Mouse (Mus musculus) cortical plate, adult 2 months (tissue): ENCODE measurements around the gene Add3. TPM values are rescaled to one million over a fixed set of nuclear protein-coding genes. Genes with fewer than 3 reads are reported as not detected.
"Not testable (repeated sequence)": the region's sequence is repeated elsewhere in the genome, so short reads cannot be mapped to it uniquely, and the experiment has no call there.

Experiments
- H3K27ac ChIP-seq: fragments of 200-500 bp; 2 replicates; pipeline ENCODE4 v1.5.1; 2012; ENCODE audit warnings: low read length, control low read depth, inconsistent platforms; ENCODE audit not compliant: insufficient read depth
- H3K4me1 ChIP-seq: fragments of 200-500 bp; 2 replicates; pipeline ENCODE4 v1.6.1; 2011; ENCODE audit warnings: low read length; ENCODE audit not compliant: control insufficient read depth, insufficient read depth
- H3K4me3 ChIP-seq: fragments of 200-500 bp; 2 replicates; pipeline ENCODE4 v1.5.1; 2011; ENCODE audit warnings: mild to moderate bottlenecking, low read length, control low read depth; ENCODE audit not compliant: insufficient read depth
- CTCF ChIP-seq: fragments of 200-500 bp; IDR thresholded peaks from 2 replicates; pipeline ENCODE4 v1.5.1; 2011; ENCODE audit warnings: mild to moderate bottlenecking, control low read depth, low read length; ENCODE audit not compliant: insufficient read depth; ENCODE audit errors: extremely low read depth
- POLR2A ChIP-seq: fragments of 200-500 bp; IDR thresholded peaks from 2 replicates; pipeline ENCODE4 v1.6.1; 2011; ENCODE audit warnings: mild to moderate bottlenecking, low read length, control low read depth; ENCODE audit not compliant: insufficient read depth; ENCODE audit errors: extremely low read depth
- polyA plus RNA-seq: library from polyadenylated mRNA; depleted of rRNA; stranded (reverse); fragments of >200 nt; gene quantifications from 2 replicates; pipeline ENCODE4 v1.2.3, GENCODE M21; 2012

The Add3 gene
- polyA plus RNA-seq, 1 experiment = 76.7 TPM

- no peaks in the 10 kb centered on the region; the same call in 1 of the 2 replicates for H3K4me1 ChIP-seq
- no peak overlapping the region for H3K4me3 ChIP-seq
- TF ChIP-seq CTCF (no peak), POLR2A (no peak)
- H3K27ac ChIP-seq = no peak overlapping the region
Observed at GRCm38 (mm10) chr19:53202116-53202515, 61.9 kb downstream of the Add3 start.

DNA sequence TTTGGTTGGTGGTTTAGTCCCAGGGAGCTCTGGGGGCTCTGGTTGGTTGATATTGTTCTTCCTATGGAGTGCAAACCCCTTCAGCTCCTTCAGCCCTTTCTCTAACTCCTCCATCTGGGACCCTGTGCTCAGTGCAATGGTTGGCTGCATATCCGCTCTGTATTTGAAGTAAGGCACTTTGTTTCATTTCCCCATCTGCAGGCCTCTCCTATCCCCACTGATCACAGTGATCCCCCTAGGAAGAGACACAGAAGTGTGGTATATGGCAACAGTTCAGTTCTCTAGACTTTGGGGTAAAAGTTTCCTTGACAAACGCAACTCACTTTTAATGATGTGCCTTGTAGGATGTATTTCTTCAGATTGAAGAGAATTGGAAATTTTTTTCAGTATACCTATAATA lies 66.7 kb downstream of the Add3 start:
- no peak overlapping the region for H3K27ac ChIP-seq
- no peaks in the 10 kb centered on the region; the same call in none of the 2 replicates for H3K4me1 ChIP-seq
- no peak overlapping the region for H3K4me3 ChIP-seq
- TF ChIP-seq POLR2A = no peak
- no peak for TF ChIP-seq CTCF

DNA sequence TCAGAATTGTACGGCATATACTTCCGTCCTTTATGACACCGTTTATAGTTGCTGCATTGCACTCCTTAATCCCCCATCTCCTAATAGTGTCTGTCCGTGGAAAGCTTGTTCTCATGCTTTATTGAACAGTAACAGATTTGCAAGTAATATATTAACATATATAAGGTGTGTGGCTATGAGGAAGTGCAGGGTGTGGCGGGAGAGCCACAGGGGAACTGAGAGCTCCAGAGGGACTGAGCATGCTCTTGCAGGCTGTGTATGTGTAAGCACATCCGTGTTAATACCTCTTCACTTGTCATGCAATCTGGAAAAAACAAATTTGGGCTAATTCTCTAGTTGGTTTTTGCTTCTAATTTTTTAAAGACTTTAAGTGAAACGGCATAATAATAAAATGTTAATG lies 68.6 kb downstream of the Add3 start:
- no peak overlapping the region for H3K27ac ChIP-seq
- no peaks in the 10 kb centered on the region; the same call in none of the 2 replicates for H3K4me1 ChIP-seq
- TF ChIP-seq POLR2A (no peak), CTCF (no peak)
- H3K4me3 ChIP-seq = no peak overlapping the region

DNA sequence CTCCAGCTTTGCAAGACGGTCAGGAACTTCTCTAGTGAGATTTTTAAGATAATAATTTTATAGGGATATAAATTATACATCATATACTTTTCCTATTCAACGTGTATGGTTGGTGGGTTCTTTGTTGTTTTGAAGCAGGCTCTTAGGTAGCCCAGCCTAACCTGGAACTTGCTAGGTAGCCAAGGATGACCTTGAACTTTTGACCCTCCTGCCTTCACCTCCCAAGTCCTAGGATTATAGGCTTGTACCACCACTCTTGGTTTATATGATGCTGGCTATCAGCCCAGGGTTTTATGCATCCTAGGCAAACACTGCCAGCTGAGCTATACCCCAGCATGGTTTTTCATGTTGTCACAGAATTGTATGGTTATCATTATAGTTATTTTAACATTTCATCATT lies 70.0 kb downstream of the Add3 start:
- Histone ChIP-seq H3K27ac (no peak overlapping the region), H3K4me3 (no peak overlapping the region), H3K4me1 (no peaks in the 10 kb centered on the region; the same call in none of the 2 replicates)
- no peak for TF ChIP-seq CTCF
- no peak for TF ChIP-seq POLR2A

- H3K27ac ChIP-seq = no peak overlapping the region
- TF ChIP-seq POLR2A = no peak
- no peak for TF ChIP-seq CTCF
- no peaks in the 10 kb centered on the region for H3K4me1 ChIP-seq
- H3K4me3 ChIP-seq = no peak overlapping the region
Observed at GRCm38 (mm10) chr19:53215352-53215751, 75.1 kb downstream of the Add3 start.

GRCm38 (mm10) chr19:53216761-53217538 lies 76.7 kb downstream of the Add3 start:
- H3K27ac ChIP-seq = no peak overlapping the region
- H3K4me3 ChIP-seq = no peak overlapping the region
- TF ChIP-seq CTCF (no peak), POLR2A (no peak)
- H3K4me1 ChIP-seq = no peaks in the 10 kb centered on the region

DNA sequence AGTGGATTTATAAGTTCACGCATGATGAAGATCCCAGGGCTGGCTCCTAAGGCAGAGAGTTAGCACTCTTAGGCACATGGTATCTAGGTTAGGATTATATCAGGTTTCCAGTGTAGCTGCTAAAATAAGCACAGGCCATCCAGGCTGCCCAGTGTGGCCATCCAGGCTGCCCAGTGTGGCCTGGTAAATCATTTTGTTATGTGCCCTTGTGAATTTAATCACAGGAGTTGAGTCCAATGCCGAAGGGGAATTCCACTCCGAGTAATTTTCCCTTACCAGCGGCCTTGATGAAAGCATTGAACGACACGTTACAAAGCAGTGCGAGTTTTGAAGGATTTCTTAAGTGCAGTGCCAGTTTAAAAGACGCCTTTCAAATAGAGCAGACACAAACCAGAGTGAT lies 77.6 kb downstream of the Add3 start:
- Histone ChIP-seq H3K4me3 (no peak overlapping the region), H3K4me1 (no peaks in the 10 kb centered on the region), H3K27ac (no peak overlapping the region)
- TF ChIP-seq POLR2A = no peak
- no peak for TF ChIP-seq CTCF

- TF ChIP-seq POLR2A = no peak
- no peak for TF ChIP-seq CTCF
- H3K4me3 ChIP-seq = no peak overlapping the region
- no peaks in the 10 kb centered on the region for H3K4me1 ChIP-seq
Observed at GRCm38 (mm10) chr19:53219305-53219704, 79.1 kb downstream of the Add3 start.

GRCm38 (mm10) chr19:53221186-53221585 lies 80.9 kb downstream of the Add3 start:
- no peak overlapping the region for H3K27ac ChIP-seq
- no peaks in the 10 kb centered on the region for H3K4me1 ChIP-seq
- H3K4me3 ChIP-seq = no peak overlapping the region
- TF ChIP-seq CTCF (no peak), POLR2A (no peak)

More at GRCm38 (mm10) chr19:53219305-53219704, 79.1 kb downstream of the Add3 start:
- H3K27ac ChIP-seq = no peak overlapping the region

DNA sequence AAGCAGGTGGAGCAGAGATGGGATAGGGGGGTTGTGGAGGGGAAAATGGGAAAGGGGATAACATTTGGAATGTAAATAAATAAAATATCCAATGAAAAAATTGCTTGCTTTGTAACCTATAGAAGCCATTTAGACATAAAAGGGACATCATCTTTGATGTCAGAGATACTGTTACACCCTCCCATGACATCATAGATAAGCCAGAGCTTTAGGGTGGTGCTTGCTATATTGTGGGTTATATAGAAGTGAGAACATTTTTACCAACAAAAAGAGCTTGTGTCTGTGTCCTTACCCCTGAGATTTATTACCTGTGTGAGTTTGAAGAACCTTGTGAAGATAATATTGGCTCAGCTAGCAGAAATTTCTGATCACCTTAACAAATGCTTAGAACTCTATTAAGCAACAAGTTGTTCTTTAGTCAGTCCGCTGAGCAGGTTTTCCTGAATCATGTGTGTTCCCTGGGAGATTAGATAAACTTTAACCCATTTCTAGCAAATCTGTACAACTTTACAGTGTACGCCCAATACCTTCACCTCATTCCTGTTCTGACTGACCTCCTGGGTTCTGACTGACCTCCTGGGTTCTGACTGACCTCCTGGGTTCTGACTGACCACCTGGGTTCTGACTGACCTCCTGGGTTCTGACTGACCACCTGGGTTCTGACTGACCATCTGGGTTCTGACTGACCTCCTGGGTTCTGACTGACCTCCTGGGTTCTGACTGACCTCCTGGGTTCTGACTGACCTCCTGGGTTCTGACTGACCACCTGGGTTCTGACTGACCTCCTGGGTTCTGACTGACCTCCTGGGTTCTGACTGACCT lies 85.2 kb downstream of the Add3 start:
- not testable (repeated sequence) for H3K27ac ChIP-seq, H3K4me1 ChIP-seq, H3K4me3 ChIP-seq
